Mouse (Mus musculus): ENCODE measurements at regions not wholly inside any gene's neighbourhood (a gene's known extent, or its start where the extent isn't known, plus 50 kb on each side); places are given as distances from the start of the nearest gene placed in this dataset.

DNA sequence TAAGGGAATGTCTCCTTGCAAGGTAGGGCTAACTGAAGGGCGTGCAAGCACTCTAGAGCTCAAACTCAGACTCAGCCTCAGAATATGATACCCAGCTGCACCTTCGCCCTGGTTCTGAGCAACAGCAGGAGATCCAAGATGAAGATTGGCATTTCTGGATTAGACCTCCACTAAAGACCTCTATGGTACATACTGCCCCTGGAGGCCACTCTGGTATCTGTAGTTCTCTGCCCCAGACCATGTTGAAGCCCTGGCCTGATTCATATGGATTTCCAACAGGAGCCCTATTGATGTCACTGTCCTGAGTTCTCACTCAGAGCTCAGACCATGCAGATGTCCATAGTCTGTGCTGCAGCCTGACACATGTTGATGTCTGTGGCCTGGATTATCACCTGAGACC lies 262.2 kb upstream of the Erbb4 start:
- Histone ChIP-seq H3K4me3 (replicated peaks) (no peak overlapping the region), H3K27ac (no peak overlapping the region), H3K9me3 (no peaks in the 10 kb centered on the region), H3K9ac (replicated peaks) (no peak overlapping the region), H3K4me2 (no peak overlapping the region), H3K4me1 (replicated peaks) (no peaks in the 10 kb centered on the region), H3K36me3 (no peaks in the 10 kb centered on the region), H3K27me3 (no peaks in the 10 kb centered on the region)
- no peak for ATAC-seq (ENCODE audit: insufficient number of reproducible peaks, insufficient read depth, low FRiP score, low TSS enrichment, low read depth)
- 93% methylated on average over 2 of the region's 2 CpGs for WGBS

DNA sequence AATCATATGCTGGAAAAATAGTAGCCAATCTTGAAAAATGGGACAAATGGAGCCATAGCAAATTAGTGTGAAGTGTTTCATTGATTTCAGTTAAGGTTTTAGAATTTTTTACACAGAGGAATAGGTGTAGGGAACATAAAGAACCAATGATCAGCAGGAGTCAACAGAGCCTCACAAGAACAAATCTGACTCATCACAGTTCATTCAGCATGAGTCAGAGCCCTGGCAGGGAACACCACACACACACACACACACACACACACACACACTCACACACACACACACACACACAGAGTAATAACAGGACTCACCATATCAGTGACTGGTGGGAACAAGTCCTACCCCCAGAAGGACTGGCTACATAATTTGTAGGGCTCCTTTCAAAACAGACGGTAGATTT lies 259.7 kb upstream of the Erbb4 start:
- no peak overlapping the region for H3K27ac ChIP-seq
- no peaks in the 10 kb centered on the region for H3K27me3 ChIP-seq
- ATAC-seq (ENCODE audit: insufficient number of reproducible peaks, insufficient read depth, low FRiP score, low TSS enrichment, low read depth): no peak
- no peak overlapping the region for H3K4me3 ChIP-seq (replicated peaks)
- H3K9ac ChIP-seq (replicated peaks): no peak overlapping the region
- H3K4me1 ChIP-seq (replicated peaks): no peaks in the 10 kb centered on the region
- H3K36me3 ChIP-seq: no peaks in the 10 kb centered on the region
- WGBS: 70% methylated on average over 1 of the region's 1 CpGs
- H3K9me3 ChIP-seq: no peaks in the 10 kb centered on the region
- no peak overlapping the region for H3K4me2 ChIP-seq

DNA sequence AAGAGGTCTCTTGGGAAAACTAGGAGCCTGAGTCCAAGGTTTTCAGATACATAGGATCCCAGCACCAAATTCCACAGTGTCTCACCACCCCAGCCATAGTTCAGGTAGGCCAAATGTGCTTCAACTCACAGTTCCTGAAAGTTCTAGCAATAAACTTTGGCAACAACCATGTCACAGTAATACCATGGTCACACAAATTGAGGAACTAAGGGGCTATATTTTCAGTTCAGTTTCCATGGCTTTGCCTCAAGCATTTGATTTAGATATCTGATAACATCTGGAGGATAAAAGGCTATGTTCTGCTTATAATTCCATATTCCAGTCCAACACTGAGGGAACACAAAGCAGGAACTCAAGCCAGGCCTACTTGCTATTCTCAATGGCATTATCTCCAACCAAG lies 256.2 kb upstream of the Erbb4 start:
- Histone ChIP-seq H3K27ac (no peak overlapping the region), H3K4me2 (no peak overlapping the region), H3K36me3 (no peaks in the 10 kb centered on the region), H3K9ac (replicated peaks) (no peak overlapping the region), H3K4me3 (replicated peaks) (no peak overlapping the region), H3K9me3 (no peaks in the 10 kb centered on the region), H3K27me3 (no peaks in the 10 kb centered on the region), H3K4me1 (replicated peaks) (no peaks in the 10 kb centered on the region)
- no peak for ATAC-seq (ENCODE audit: insufficient number of reproducible peaks, insufficient read depth, low FRiP score, low TSS enrichment, low read depth)

DNA sequence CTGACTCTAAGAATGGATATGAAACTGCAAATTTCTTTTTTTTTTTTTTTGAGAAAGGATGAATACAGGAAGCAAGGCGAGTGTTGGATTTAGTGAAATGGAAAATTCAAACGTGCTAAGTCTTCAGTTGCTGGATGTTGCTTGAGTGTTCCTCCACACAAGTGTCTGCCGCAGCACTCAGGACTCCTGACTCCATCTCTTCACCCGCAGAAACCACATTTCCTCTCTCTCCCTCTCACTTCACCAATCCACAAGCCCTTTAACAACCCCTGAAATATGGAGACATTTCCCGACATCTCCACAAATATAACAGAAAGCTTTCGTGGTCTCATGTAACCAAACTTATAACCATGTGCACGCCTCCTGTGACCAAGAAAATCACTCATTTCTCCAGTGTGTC lies 249.7 kb upstream of the Erbb4 start:
- Histone ChIP-seq H3K36me3 (no peaks in the 10 kb centered on the region), H3K27me3 (no peaks in the 10 kb centered on the region), H3K4me2 (no peak overlapping the region), H3K9ac (replicated peaks) (no peak overlapping the region), H3K4me1 (replicated peaks) (no peaks in the 10 kb centered on the region), H3K27ac (no peak overlapping the region), H3K9me3 (no peaks in the 10 kb centered on the region), H3K4me3 (replicated peaks) (no peak overlapping the region)
- WGBS: 82% methylated on average over 7 of the region's 7 CpGs
- ATAC-seq (ENCODE audit: insufficient number of reproducible peaks, insufficient read depth, low FRiP score, low TSS enrichment, low read depth): no peak

DNA sequence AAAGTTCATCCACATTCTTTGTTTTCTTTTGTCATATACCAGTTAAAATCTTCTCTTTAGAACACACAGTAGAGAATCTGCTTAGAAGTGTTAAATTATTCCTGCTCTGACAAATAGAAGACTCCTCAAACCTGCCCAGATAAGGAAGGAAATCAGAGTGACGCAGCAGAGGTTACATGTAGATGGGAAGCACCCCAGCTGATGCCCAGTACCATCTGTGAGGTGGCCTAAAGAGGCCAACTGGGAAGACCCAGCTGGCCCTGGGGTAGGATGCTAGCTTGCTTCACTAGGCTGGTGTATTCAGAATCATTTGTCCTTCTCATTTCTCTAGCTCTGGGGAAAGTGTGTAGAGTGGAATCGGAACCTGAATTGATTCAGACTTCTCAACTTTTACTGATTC lies 242.6 kb upstream of the Erbb4 start:
- 89% methylated on average over 2 of the region's 2 CpGs for WGBS
- no peak overlapping the region for H3K9ac ChIP-seq (replicated peaks)

DNA sequence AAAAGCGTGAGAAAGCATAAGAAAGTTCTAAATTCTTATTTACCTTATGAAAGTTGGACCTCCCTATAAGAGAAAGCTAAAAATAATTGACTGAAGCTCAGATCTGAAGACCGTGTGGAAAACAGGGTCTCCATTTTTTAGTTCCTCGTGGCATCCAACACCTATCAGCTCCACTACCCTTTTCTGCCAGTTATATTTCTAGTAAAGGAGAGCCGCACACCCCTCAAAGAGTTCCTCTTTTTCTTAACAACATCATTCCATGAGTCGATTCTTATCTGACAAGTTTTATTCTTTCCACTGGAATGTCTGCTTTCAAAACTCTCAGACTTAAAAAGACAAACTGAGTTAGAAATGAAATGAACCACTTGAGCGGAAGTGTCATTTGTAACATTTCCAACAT lies 242.0 kb upstream of the Erbb4 start:
- H3K27me3 ChIP-seq: no peaks in the 10 kb centered on the region
- H3K36me3 ChIP-seq: no peaks in the 10 kb centered on the region
- H3K27ac ChIP-seq: no peak overlapping the region
- 87% methylated on average over 6 of the region's 6 CpGs for WGBS
- no peaks in the 10 kb centered on the region for H3K9me3 ChIP-seq
- H3K4me3 ChIP-seq (replicated peaks): no peak overlapping the region
- H3K4me2 ChIP-seq: no peak overlapping the region
- H3K4me1 ChIP-seq (replicated peaks): no peaks in the 10 kb centered on the region
- no peak for ATAC-seq (ENCODE audit: insufficient number of reproducible peaks, insufficient read depth, low FRiP score, low TSS enrichment, low read depth)
- no peak overlapping the region for H3K9ac ChIP-seq (replicated peaks)

More for the DNA sequence above, 242.6 kb upstream of the Erbb4 start:
- no peak for ATAC-seq (ENCODE audit: insufficient number of reproducible peaks, insufficient read depth, low FRiP score, low TSS enrichment, low read depth)
- no peak overlapping the region for H3K27ac ChIP-seq
- no peaks in the 10 kb centered on the region for H3K4me1 ChIP-seq (replicated peaks)
- no peaks in the 10 kb centered on the region for H3K27me3 ChIP-seq
- H3K4me3 ChIP-seq (replicated peaks): no peak overlapping the region
- H3K9me3 ChIP-seq: no peaks in the 10 kb centered on the region
- no peak overlapping the region for H3K4me2 ChIP-seq
- H3K36me3 ChIP-seq: no peaks in the 10 kb centered on the region

DNA sequence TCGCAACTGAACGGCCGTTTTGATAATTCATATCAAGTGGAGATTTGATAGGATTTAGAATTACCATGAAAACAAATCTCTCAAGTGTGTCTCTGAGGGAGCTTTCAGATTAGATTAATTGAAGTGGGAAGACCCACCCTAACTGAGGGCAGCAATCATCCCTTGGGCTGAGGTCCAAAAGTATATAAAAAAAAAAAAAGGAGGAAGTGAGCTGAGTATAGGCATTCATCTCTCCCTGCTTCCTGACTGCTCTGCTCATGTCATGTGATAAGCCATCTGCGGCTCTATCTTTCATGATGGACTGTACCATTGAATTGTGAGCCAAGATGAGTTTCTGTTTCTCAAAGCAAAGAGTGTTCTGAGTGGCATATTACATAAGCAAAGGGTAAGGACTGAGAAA lies 234.2 kb upstream of the Erbb4 start:
- no peaks in the 10 kb centered on the region for H3K27me3 ChIP-seq
- H3K9ac ChIP-seq (replicated peaks): no peak overlapping the region
- ATAC-seq (ENCODE audit: insufficient number of reproducible peaks, insufficient read depth, low FRiP score, low TSS enrichment, low read depth): no peak
- no peaks in the 10 kb centered on the region for H3K36me3 ChIP-seq
- no peaks in the 10 kb centered on the region for H3K4me1 ChIP-seq (replicated peaks)
- 92% methylated on average over 4 of the region's 4 CpGs for WGBS
- H3K27ac ChIP-seq: no peak overlapping the region
- no peaks in the 10 kb centered on the region for H3K9me3 ChIP-seq
- no peak overlapping the region for H3K4me3 ChIP-seq (replicated peaks)
- no peak overlapping the region for H3K4me2 ChIP-seq

DNA sequence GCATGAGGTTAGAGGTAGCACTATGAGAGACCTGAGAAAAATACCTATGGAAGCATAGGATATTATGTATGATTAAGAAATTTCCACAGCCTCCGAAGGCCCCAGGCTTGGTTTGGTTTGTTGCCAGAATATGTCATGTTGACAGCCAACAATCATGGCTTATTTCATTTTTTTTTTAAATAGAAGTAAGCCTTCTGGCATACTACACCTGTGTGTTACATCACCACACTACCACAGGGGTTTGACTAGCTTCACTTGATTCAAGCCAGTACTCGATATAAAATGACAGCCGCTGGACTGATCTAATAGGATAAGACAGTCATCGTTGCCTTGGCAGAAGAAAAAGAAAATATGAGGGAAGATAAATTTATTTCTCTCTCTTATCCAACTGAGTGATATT lies 232.6 kb upstream of the Erbb4 start:
- Histone ChIP-seq H3K9ac (replicated peaks) (no peak overlapping the region), H3K27ac (no peak overlapping the region), H3K27me3 (no peaks in the 10 kb centered on the region), H3K4me2 (no peak overlapping the region), H3K4me3 (replicated peaks) (no peak overlapping the region), H3K36me3 (no peaks in the 10 kb centered on the region), H3K4me1 (replicated peaks) (no peaks in the 10 kb centered on the region), H3K9me3 (no peaks in the 10 kb centered on the region)
- 93% methylated on average over 4 of the region's 4 CpGs for WGBS
- ATAC-seq (ENCODE audit: insufficient number of reproducible peaks, insufficient read depth, low FRiP score, low TSS enrichment, low read depth): no peak

DNA sequence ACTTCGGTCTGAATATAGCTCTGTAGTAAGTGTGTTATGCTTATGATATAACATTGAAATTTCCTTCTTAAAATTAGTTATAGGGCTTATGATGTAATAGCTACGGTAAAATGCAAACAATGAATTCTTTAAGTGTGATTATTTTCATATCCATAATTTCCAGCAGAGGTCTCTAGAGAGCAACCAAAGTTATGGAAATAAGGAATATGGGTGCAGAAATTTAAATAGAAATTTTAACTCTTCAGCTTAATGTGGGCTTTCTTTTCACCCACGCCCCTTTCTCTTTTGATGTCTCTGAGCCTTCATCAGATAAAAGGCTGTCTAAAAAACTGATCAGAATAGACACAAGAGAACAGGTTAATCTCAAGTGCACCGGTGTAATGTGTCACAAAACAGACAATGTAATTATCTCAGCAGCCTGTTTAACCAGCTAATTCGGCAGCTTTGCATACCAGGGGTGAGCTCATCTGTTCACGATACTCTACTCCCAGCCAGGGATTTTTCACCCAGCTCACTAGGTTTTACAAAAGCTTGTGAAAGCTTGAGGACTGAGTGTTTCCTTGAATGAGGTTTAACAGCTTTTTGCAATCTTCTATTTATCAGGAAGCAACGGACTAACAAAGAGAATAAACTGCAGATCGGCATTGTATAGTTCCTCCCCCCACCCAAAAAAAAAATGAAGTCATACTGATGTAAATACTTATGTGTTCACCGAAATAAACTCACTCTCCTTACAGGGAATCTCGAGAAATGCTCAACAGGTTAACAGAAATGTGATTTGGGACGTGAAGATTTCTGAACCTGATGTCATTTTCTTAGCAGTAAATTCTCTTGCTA lies 223.8 kb upstream of the Erbb4 start:
- no peaks in the 10 kb centered on the region for H3K27me3 ChIP-seq
- H3K27ac ChIP-seq: no peak overlapping the region
- no peaks in the 10 kb centered on the region for H3K36me3 ChIP-seq
- ATAC-seq (ENCODE audit: insufficient number of reproducible peaks, insufficient read depth, low FRiP score, low TSS enrichment, low read depth): no peak
- H3K4me2 ChIP-seq: no peak overlapping the region
- H3K4me1 ChIP-seq (replicated peaks): 0 out of 2 replicates have a peak, but pooled peaks cover 8% of the 10 kb centered on the region
- 59% methylated on average over 11 of the region's 11 CpGs for WGBS
- no peak overlapping the region for H3K9ac ChIP-seq (replicated peaks)
- no peaks in the 10 kb centered on the region for H3K9me3 ChIP-seq
- H3K4me3 ChIP-seq (replicated peaks): no peak overlapping the region

DNA sequence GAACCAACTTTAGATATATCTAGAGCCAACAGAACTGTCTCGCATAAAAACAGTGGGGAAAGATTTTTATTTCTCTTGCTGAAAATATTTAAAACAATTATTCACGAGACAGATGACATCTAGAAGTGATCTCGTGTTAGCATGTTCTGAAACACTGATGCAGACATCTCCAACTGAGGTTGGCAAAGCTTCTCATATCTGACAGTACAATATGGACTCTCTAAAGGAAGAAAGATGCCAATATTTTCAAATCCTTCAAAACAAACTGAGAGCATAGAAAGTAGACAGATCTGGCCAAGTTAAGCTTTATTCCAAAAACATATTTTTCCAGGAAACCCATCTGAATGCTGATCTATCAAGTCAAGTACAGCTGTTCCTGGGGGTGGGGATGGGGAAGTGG lies 221.5 kb upstream of the Erbb4 start:
- 0 out of 2 replicates have a peak, but pooled peaks cover 8% of the 10 kb centered on the region for H3K4me1 ChIP-seq (replicated peaks)
- ATAC-seq (ENCODE audit: insufficient number of reproducible peaks, insufficient read depth, low FRiP score, low TSS enrichment, low read depth): no peak
- no peak overlapping the region for H3K27ac ChIP-seq
- H3K9me3 ChIP-seq: no peaks in the 10 kb centered on the region
- H3K9ac ChIP-seq (replicated peaks): no peak overlapping the region
- WGBS: 77% methylated on average over 3 of the region's 3 CpGs
- H3K36me3 ChIP-seq: no peaks in the 10 kb centered on the region
- no peak overlapping the region for H3K4me3 ChIP-seq (replicated peaks)
- no peak overlapping the region for H3K4me2 ChIP-seq
- no peaks in the 10 kb centered on the region for H3K27me3 ChIP-seq

DNA sequence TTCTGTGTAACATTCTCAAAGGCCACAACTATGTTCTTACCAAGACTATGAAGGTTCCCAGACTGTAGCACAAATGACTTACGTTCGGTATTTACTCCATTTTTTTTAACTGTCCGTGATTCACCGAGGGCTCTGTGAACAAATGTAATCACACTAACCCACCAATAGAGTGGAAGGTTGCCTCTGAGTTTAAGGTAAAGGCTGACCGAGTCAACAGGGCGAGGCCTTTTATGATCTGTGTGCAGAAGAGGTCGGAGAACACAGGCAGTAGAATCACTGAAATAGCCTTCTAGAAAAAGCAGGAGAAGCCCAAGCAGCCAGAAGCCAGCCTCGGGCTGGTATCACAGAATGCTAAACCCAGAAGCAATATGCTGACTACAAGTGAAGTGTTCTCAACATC lies 218.9 kb upstream of the Erbb4 start:
- Histone ChIP-seq H3K9me3 (no peaks in the 10 kb centered on the region), H3K4me2 (no peak overlapping the region), H3K36me3 (no peaks in the 10 kb centered on the region), H3K9ac (replicated peaks) (no peak overlapping the region), H3K4me1 (replicated peaks) (no peaks in the 10 kb centered on the region), H3K27ac (no peak overlapping the region), H3K4me3 (replicated peaks) (no peak overlapping the region), H3K27me3 (no peaks in the 10 kb centered on the region)
- 89% methylated on average over 8 of the region's 8 CpGs for WGBS
- ATAC-seq (ENCODE audit: insufficient number of reproducible peaks, insufficient read depth, low FRiP score, low TSS enrichment, low read depth): no peak

DNA sequence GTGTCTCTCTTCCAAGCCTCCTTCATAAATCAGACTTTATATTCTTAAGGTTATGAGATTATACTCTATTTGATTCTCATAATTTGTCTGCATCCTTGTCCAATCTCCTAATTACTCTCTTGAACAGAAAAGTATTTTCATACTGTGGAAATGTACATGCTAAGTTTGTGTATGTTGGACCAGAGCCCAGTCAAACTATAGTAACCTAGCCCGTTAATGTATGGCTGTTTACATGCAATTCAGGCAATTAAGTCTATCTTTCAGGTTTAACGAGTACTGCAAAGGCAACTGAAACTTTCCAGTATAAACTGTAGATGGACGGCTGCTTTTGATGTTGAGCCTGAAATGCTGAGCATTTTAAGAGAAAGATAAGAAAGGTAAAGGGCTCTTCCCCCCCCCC lies 211.7 kb upstream of the Erbb4 start:
- H3K9me3 ChIP-seq: no peaks in the 10 kb centered on the region
- H3K4me1 ChIP-seq (replicated peaks): no peaks in the 10 kb centered on the region; the same call in 1 of the 2 replicates
- WGBS: 37% methylated on average over 3 of the region's 3 CpGs
- no peak for ATAC-seq (ENCODE audit: insufficient number of reproducible peaks, insufficient read depth, low FRiP score, low TSS enrichment, low read depth)
- H3K36me3 ChIP-seq: no peaks in the 10 kb centered on the region
- H3K27me3 ChIP-seq: no peaks in the 10 kb centered on the region; the same call in 1 of the 2 replicates
- H3K4me3 ChIP-seq (replicated peaks): no peak overlapping the region
- H3K9ac ChIP-seq (replicated peaks): no peak overlapping the region
- no peak overlapping the region for H3K27ac ChIP-seq
- H3K4me2 ChIP-seq: no peak overlapping the region

All from limb, embryonic 12.5 days (tissue).